Mouse (Mus musculus) myocyte (in vitro differentiated cells): ENCODE results near the gene Tmc8. TPM values are rescaled to one million over a fixed set of nuclear protein-coding genes. Genes with fewer than 3 reads are reported as not detected.

Experiments
- H3K27me3 ChIP-seq: one replicate; pipeline ENCODE4 v1.6.1; 2011; ENCODE audit not compliant: control insufficient read depth, insufficient read depth, insufficient read length
- H3K36me3 ChIP-seq: one replicate; pipeline ENCODE4 v1.6.1; 2011; ENCODE audit not compliant: control insufficient read depth, insufficient read depth
- H3K4me2 ChIP-seq: one replicate; pipeline ENCODE4 v1.6.1; 2011; ENCODE audit warnings: low read depth, control low read depth
- H3K4me3 ChIP-seq: one replicate; pipeline ENCODE4 v1.5.1; 2011; ENCODE audit warnings: mild to moderate bottlenecking, control low read depth, moderate library complexity
- H3K79me2 ChIP-seq: one replicate; pipeline ENCODE4 v1.6.1; 2011; ENCODE audit not compliant: control insufficient read depth, insufficient read depth
- H3ac ChIP-seq: one replicate; pipeline ENCODE4 v1.6.1; 2011; ENCODE audit not compliant: control insufficient read depth, insufficient read length
- CEBPB ChIP-seq: IDR thresholded peaks from 2 replicates; pipeline ENCODE4 v1.6.1; 2011; ENCODE audit warnings: mild to moderate bottlenecking, moderate library complexity; ENCODE audit not compliant: poor library complexity, insufficient read depth, severe bottlenecking
- E2F4 ChIP-seq: IDR thresholded peaks from one replicate; pipeline ENCODE4 v1.6.1; 2011; ENCODE audit warnings: mild to moderate bottlenecking, control low read depth, moderate library complexity; ENCODE audit not compliant: insufficient read depth
- MAX ChIP-seq: IDR thresholded peaks from one replicate; pipeline ENCODE4 v1.6.1; 2011; ENCODE audit warnings: low read depth, mild to moderate bottlenecking, control low read depth
- MYOD1 ChIP-seq, 3 experiments: IDR thresholded peaks; one replicate each; pipeline ENCODE4 v1.6.1; 2011; ENCODE audit warnings: control low read depth in 2 of 3, low read depth in 2 of 3, mild to moderate bottlenecking in 2 of 3, moderate library complexity in 1 of 3; ENCODE audit not compliant: insufficient read length in 2 of 3, control insufficient read depth in 1 of 3
- MYOG ChIP-seq, 3 experiments: IDR thresholded peaks; one replicate each; pipeline ENCODE4 v1.6.1; 2011; ENCODE audit warnings: control low read depth in 2 of 3, low read depth in 2 of 3, mild to moderate bottlenecking in 2 of 3; ENCODE audit not compliant: insufficient read length in 2 of 3, control insufficient read depth in 1 of 3, insufficient read depth in 1 of 3
- POLR2A ChIP-seq: IDR thresholded peaks from one replicate; pipeline ENCODE4 v1.6.1; 2011; ENCODE audit warnings: low read depth, mild to moderate bottlenecking, control low read depth, moderate library complexity; ENCODE audit not compliant: insufficient read length
- POLR2AphosphoS2 ChIP-seq: IDR thresholded peaks from one replicate; pipeline ENCODE4 v1.6.1; 2011; ENCODE audit warnings: low read depth, control low read depth; ENCODE audit not compliant: insufficient read length
- REST ChIP-seq: IDR thresholded peaks from one replicate; pipeline ENCODE4 v1.6.1; 2011; ENCODE audit warnings: mild to moderate bottlenecking, control low read depth, moderate library complexity; ENCODE audit not compliant: insufficient read depth, insufficient read length
- SRF ChIP-seq: IDR thresholded peaks from one replicate; pipeline ENCODE4 v1.6.1; 2011; ENCODE audit warnings: low read depth; ENCODE audit not compliant: control insufficient read depth, insufficient read length
- TCF12 ChIP-seq: IDR thresholded peaks from one replicate; pipeline ENCODE4 v1.6.1; 2011; ENCODE audit warnings: mild to moderate bottlenecking, control low read depth; ENCODE audit not compliant: poor library complexity, insufficient read depth, severe bottlenecking
- TCF3 ChIP-seq: IDR thresholded peaks from one replicate; pipeline ENCODE4 v1.6.1; 2011; ENCODE audit warnings: low read depth, control low read depth; ENCODE audit not compliant: insufficient read length
- USF1 ChIP-seq: IDR thresholded peaks from one replicate; pipeline ENCODE4 v1.6.1; 2011; ENCODE audit warnings: low read depth, mild to moderate bottlenecking, control low read depth, moderate library complexity
- polyA plus RNA-seq: library from polyadenylated mRNA; unstranded; fragments of >200 nt; fragmentation: generic; extraction: Trizol; gene quantifications from one replicate; pipeline ENCODE4 v1.2.1, GENCODE M21; 2012; ENCODE audit warnings: missing spikeins

The Tmc8 gene
- polyA plus RNA-seq, 1 experiment = 0.19 TPM

GRCm38 (mm10) chr11:117791441-117791761 lies 9.5 kb downstream of the Tmc8 start:
- TF ChIP-seq USF1 = no peak
- no peak for TF ChIP-seq POLR2AphosphoS2
- no peak for TF ChIP-seq TCF12
- TF ChIP-seq REST = no peak
- TF ChIP-seq CEBPB = no peak
- TF ChIP-seq E2F4 = no peak
- TF ChIP-seq SRF = no peak
- TF ChIP-seq MAX = no peak
- no peak for TF ChIP-seq MYOG (IDR thresholded peaks at IDR 0.05; ENCODE audit: control insufficient read depth in 1 of 3, insufficient read depth in 1 of 3, insufficient read length in 2 of 3, low read depth in 2 of 3)
- no peak for TF ChIP-seq POLR2A
- TF ChIP-seq TCF3 = no peak
- no peak for TF ChIP-seq MYOD1 (IDR thresholded peaks at IDR 0.05; ENCODE audit: control insufficient read depth in 1 of 3, insufficient read length in 2 of 3, low read depth in 2 of 3)
- H3K79me2 ChIP-seq = no peaks in the 10 kb centered on the region
- no peaks in the 10 kb centered on the region for H3K36me3 ChIP-seq
- no peak overlapping the region for H3K4me3 ChIP-seq
- H3K27me3 ChIP-seq = no peaks in the 10 kb centered on the region
- H3ac ChIP-seq = no peak overlapping the region
- H3K4me2 ChIP-seq = no peak overlapping the region

- Histone ChIP-seq H3K36me3 (no peaks in the 10 kb centered on the region), H3K4me2 (no peak overlapping the region), H3K27me3 (no peaks in the 10 kb centered on the region), H3K4me3 (no peak overlapping the region), H3ac (no peak overlapping the region), H3K79me2 (no peaks in the 10 kb centered on the region)
- TF ChIP-seq MYOD1 (IDR thresholded peaks at IDR 0.05; ENCODE audit: control insufficient read depth in 1 of 3, insufficient read length in 2 of 3, low read depth in 2 of 3) (no peak), POLR2A (no peak), MYOG (IDR thresholded peaks at IDR 0.05; ENCODE audit: control insufficient read depth in 1 of 3, insufficient read depth in 1 of 3, insufficient read length in 2 of 3, low read depth in 2 of 3) (no peak), SRF (no peak), CEBPB (no peak), TCF3 (no peak), TCF12 (no peak)
Measured at GRCm38 (mm10) chr11:117792281-117792888, 10.5 kb downstream of the Tmc8 start.

GRCm38 (mm10) chr11:117794035-117794551 lies 12.2 kb downstream of the Tmc8 start:
- Histone ChIP-seq H3K36me3 (no peaks in the 10 kb centered on the region), H3K79me2 (no peaks in the 10 kb centered on the region), H3K27me3 (no peaks in the 10 kb centered on the region), H3K4me2 (no peak overlapping the region), H3ac (no peak overlapping the region), H3K4me3 (no peak overlapping the region)
- TF ChIP-seq SRF (no peak), REST (no peak), MAX (no peak), POLR2A (no peak), USF1 (no peak), TCF3 (no peak), POLR2AphosphoS2 (no peak), CEBPB (no peak), TCF12 (no peak), E2F4 (no peak), MYOG (IDR thresholded peaks at IDR 0.05; ENCODE audit: control insufficient read depth in 1 of 3, insufficient read depth in 1 of 3, insufficient read length in 2 of 3, low read depth in 2 of 3) (no peak), MYOD1 (IDR thresholded peaks at IDR 0.05; ENCODE audit: control insufficient read depth in 1 of 3, insufficient read length in 2 of 3, low read depth in 2 of 3) (no peak)

DNA sequence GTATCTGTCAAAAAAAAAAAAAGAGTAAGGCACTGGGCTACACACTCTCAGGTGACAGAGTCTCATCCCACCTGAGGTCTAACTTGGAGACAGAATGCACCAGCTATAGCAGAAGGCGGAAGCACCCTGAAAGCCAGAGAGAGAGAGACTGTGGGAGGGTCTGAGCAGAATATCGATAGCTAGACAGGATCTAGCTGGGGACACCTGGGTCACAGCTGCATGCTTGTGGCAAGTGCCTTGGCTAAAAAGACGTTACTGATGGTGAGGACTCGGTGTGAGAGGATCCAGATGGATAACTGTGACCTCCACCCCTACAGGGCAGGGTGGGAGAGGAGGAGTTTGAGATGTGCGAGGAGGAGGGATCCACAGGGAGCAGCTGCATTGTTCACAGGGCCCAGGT lies 15.1 kb downstream of the Tmc8 start:
- H3K79me2 ChIP-seq = no peaks in the 10 kb centered on the region
- H3K36me3 ChIP-seq = no peaks in the 10 kb centered on the region
- H3K4me3 ChIP-seq = no peak overlapping the region
- H3K4me2 ChIP-seq = no peak overlapping the region
- H3K27me3 ChIP-seq = no peaks in the 10 kb centered on the region
- no peak overlapping the region for H3ac ChIP-seq
- no peak for TF ChIP-seq POLR2A
- no peak for TF ChIP-seq POLR2AphosphoS2
- TF ChIP-seq REST = no peak
- TF ChIP-seq TCF3 = no peak
- no peak for TF ChIP-seq USF1
- TF ChIP-seq MYOD1 (IDR thresholded peaks at IDR 0.05; ENCODE audit: control insufficient read depth in 1 of 3, insufficient read length in 2 of 3, low read depth in 2 of 3) = no peak
- TF ChIP-seq MYOG (IDR thresholded peaks at IDR 0.05; ENCODE audit: control insufficient read depth in 1 of 3, insufficient read depth in 1 of 3, insufficient read length in 2 of 3, low read depth in 2 of 3) = no peak
- no peak for TF ChIP-seq TCF12
- TF ChIP-seq E2F4 = no peak
